Mouse (Mus musculus) ES-Bruce4 (cell line): ENCODE measurements around the gene Atxn7l2. TPM values are rescaled to one million over a fixed set of nuclear protein-coding genes. Genes with fewer than 3 reads are reported as not detected.

Experiments
- H3K27ac ChIP-seq: 2 replicates; pipeline ENCODE4 v1.5.1; 2012; ENCODE audit warnings: low read length, inconsistent platforms; ENCODE audit not compliant: insufficient read depth
- H3K27me3 ChIP-seq: 2 replicates; pipeline ENCODE4 v1.6.1; 2012; ENCODE audit warnings: mild to moderate bottlenecking, low read length, inconsistent platforms; ENCODE audit not compliant: control insufficient read depth, poor library complexity, insufficient read depth, severe bottlenecking
- H3K36me3 ChIP-seq: 2 replicates; pipeline ENCODE4 v1.6.1; 2012; ENCODE audit warnings: inconsistent platforms, mild to moderate bottlenecking, low read length, moderate library complexity; ENCODE audit not compliant: control insufficient read depth, poor library complexity, insufficient read depth, severe bottlenecking
- H3K4me1 ChIP-seq: one replicate; pipeline ENCODE4 v1.8.1; 2011; ENCODE audit warnings: low read length; ENCODE audit not compliant: control insufficient read depth, insufficient read depth
- H3K4me3 ChIP-seq: 2 replicates; pipeline ENCODE4 v1.5.1; 2011; ENCODE audit warnings: low read depth, mild to moderate bottlenecking, low read length
- H3K9ac ChIP-seq: 2 replicates; pipeline ENCODE4 v1.6.1; 2012; ENCODE audit warnings: low read depth, mild to moderate bottlenecking, inconsistent platforms; ENCODE audit not compliant: poor library complexity, severe bottlenecking
- H3K9me3 ChIP-seq: replicated peaks from 2 replicates; pipeline ENCODE4 v1.6.1; 2012; ENCODE audit warnings: mild to moderate bottlenecking, low read length, inconsistent platforms; ENCODE audit not compliant: control insufficient read depth, poor library complexity, insufficient read depth, severe bottlenecking
- CTCF ChIP-seq: IDR thresholded peaks from one replicate; pipeline ENCODE4 v1.8.1; 2011; ENCODE audit warnings: low read depth, low read length
- EP300 ChIP-seq: IDR thresholded peaks from 2 replicates; pipeline ENCODE4 v1.6.1; 2011; ENCODE audit warnings: low read depth, low read length; ENCODE audit not compliant: insufficient read depth
- POLR2A ChIP-seq: IDR thresholded peaks from one replicate; pipeline ENCODE4 v1.8.1; 2011; ENCODE audit warnings: low read length; ENCODE audit not compliant: insufficient read depth
- polyA plus RNA-seq: library from polyadenylated mRNA; stranded (reverse); fragments of >200 nt; gene quantifications from 2 replicates; pipeline ENCODE4 v1.2.4, GENCODE M21; 2011; ENCODE audit warnings: low read depth; ENCODE audit not compliant: missing spikeins, insufficient read depth, insufficient read length

Gene Atxn7l2
- polyA plus RNA-seq: 4.3 and 9.2 TPM in 2 replicates

- no peaks in the 10 kb centered on the region for H3K36me3 ChIP-seq
- H3K9me3 ChIP-seq: no peaks in the 10 kb centered on the region
- peak within 1 kb of the TSS; percentile 69 for H3K9ac ChIP-seq
- H3K4me3 ChIP-seq: peak within 1 kb of the TSS; percentile 85
- H3K27me3 ChIP-seq: no peaks in the 10 kb centered on the region
- H3K4me1 ChIP-seq: peaks cover 4% of the 10 kb centered on the region
- TF ChIP-seq CTCF (no peak), EP300 (peak; percentile 57; the same call in 1 of the 2 replicates), POLR2A (no peak)
- peak within 1 kb of the TSS; percentile 62; the same call in 1 of the 2 replicates for H3K27ac ChIP-seq
These were observed at the start of gene Atxn7l2 for GRCm38 (mm10) chr3:108210771-108211139. Gene Atxn7l2, minus strand, starts transcription at chr3:108210934.

- Histone ChIP-seq H3K4me1 (peaks cover 2% of the 10 kb centered on the region), H3K27me3 (no peaks in the 10 kb centered on the region), H3K27ac (no peak overlapping the region), H3K9me3 (no peaks in the 10 kb centered on the region), H3K36me3 (peaks cover 18% of the 10 kb centered on the region), H3K9ac (peak overlapping the region; percentile 66; the same call in 1 of the 2 replicates), H3K4me3 (no peak overlapping the region)
- no peak for TF ChIP-seq EP300
- no peak for TF ChIP-seq CTCF
- TF ChIP-seq POLR2A: no peak
These were observed 48.6 kb upstream of the Atxn7l2 start for GRCm38 (mm10) chr3:108259319-108259718.

GRCm38 (mm10) chr3:108257831-108258500 is 47.2 kb upstream of the Atxn7l2 start:
- Histone ChIP-seq H3K27me3 (no peaks in the 10 kb centered on the region), H3K4me3 (peak overlapping the region; percentile 94), H3K9ac (peak overlapping the region; percentile 91), H3K4me1 (peaks cover 2% of the 10 kb centered on the region), H3K9me3 (no peaks in the 10 kb centered on the region), H3K36me3 (peaks cover 15% of the 10 kb centered on the region), H3K27ac (no peak overlapping the region)
- TF ChIP-seq CTCF (no peak), EP300 (no peak), POLR2A (no peak)

GRCm38 (mm10) chr3:108256719-108257637 is 46.2 kb upstream of the Atxn7l2 start, which contains the start of gene Psma5:
Gene Psma5, plus strand, starts transcription at chr3:108256926.
- TF ChIP-seq POLR2A (no peak), CTCF (no peak), EP300 (0 out of 2 replicates have a peak, but pooled peaks have one; percentile 16)
- H3K27me3 ChIP-seq: no peaks in the 10 kb centered on the region
- peaks cover 7% of the 10 kb centered on the region for H3K36me3 ChIP-seq
- peaks cover 2% of the 10 kb centered on the region for H3K4me1 ChIP-seq
- H3K9me3 ChIP-seq: no peaks in the 10 kb centered on the region
- peak within 1 kb of the TSS; percentile 91 for H3K9ac ChIP-seq
- H3K4me3 ChIP-seq: peak within 1 kb of the TSS; percentile 96
- H3K27ac ChIP-seq: 0 out of 2 replicates have a peak within 1 kb of the TSS, but pooled peaks have one; percentile 16

- Histone ChIP-seq H3K36me3 (no peaks in the 10 kb centered on the region), H3K27ac (no peak overlapping the region), H3K4me1 (no peaks in the 10 kb centered on the region), H3K9me3 (no peaks in the 10 kb centered on the region; the same call in 1 of the 2 replicates), H3K27me3 (no peaks in the 10 kb centered on the region), H3K9ac (no peak overlapping the region), H3K4me3 (no peak overlapping the region)
- TF ChIP-seq POLR2A: no peak
- no peak for TF ChIP-seq EP300
- TF ChIP-seq CTCF: no peak
These were observed 36.1 kb upstream of the Atxn7l2 start for GRCm38 (mm10) chr3:108246857-108247256.
